Mouse (Mus musculus) stomach, embryonic 14.5 days (tissue): ENCODE results near the gene Rpl32. TPM values are rescaled to one million over a fixed set of nuclear protein-coding genes. Genes with fewer than 3 reads are reported as not detected.

Experiments used
- ATAC-seq: fragments of 200-750 bp; cut with Nextera tagmentation; 2 replicates; pipeline ENCODE4 v1.8.0; 2017; ENCODE audit warnings: low read depth, moderate TSS enrichment; ENCODE audit not compliant: insufficient number of reproducible peaks, insufficient read depth, low FRiP score
- H3K27ac ChIP-seq: fragments of 300-500 bp; sonication (generic); 2 replicates; pipeline ENCODE4 v1.5.1; 2014; ENCODE audit warnings: mild to moderate bottlenecking, low read length, moderate library complexity, mixed read lengths
- H3K27me3 ChIP-seq: fragments of 300-500 bp; sonication (generic); 2 replicates; pipeline ENCODE4 v1.6.1; 2014; ENCODE audit warnings: low read length, control low read depth, mixed read lengths; ENCODE audit not compliant: control insufficient read depth, insufficient read depth
- H3K36me3 ChIP-seq: fragments of 300-500 bp; sonication (generic); 2 replicates; pipeline ENCODE4 v1.6.1; 2014; ENCODE audit warnings: mild to moderate bottlenecking, control low read depth, low read length, moderate library complexity, mixed read lengths; ENCODE audit not compliant: control insufficient read depth, insufficient read depth
- H3K4me1 ChIP-seq: fragments of 300-500 bp; sonication (generic); 2 replicates; pipeline ENCODE4 v1.6.1; 2014; ENCODE audit warnings: low read length, control low read depth, mixed read lengths; ENCODE audit not compliant: control insufficient read depth, insufficient read depth
- H3K4me2 ChIP-seq: fragments of 300-500 bp; sonication (generic); replicated peaks from 2 replicates; pipeline ENCODE4 v1.6.1; 2014; ENCODE audit warnings: low read depth, low read length, control low read depth
- H3K4me3 ChIP-seq: fragments of 300-500 bp; sonication (generic); 2 replicates; pipeline ENCODE4 v1.5.1; 2014; ENCODE audit warnings: low read depth, low read length, control low read depth
- H3K9ac ChIP-seq: fragments of 300-500 bp; sonication (generic); replicated peaks from 2 replicates; pipeline ENCODE4 v1.6.1; 2014; ENCODE audit warnings: low read depth, mild to moderate bottlenecking, control low read depth, low read length, moderate library complexity, mixed read lengths
- H3K9me3 ChIP-seq: fragments of 300-500 bp; sonication (generic); 2 replicates; pipeline ENCODE4 v1.6.1; 2016; ENCODE audit warnings: low read depth, low read length, control low read depth; ENCODE audit not compliant: control insufficient read depth
- WGBS: fragments of 180-500 bp; shearing (Covaris S2); extraction: QIAGEN DNeasy Blood & Tissue Kit; methylation state at CpG from one replicate; pipeline ENCODE4 v1.1.7; 2014; 5-methylcytosine and 5-hydroxymethylcytosine counted together
- polyA plus RNA-seq: library from polyadenylated mRNA; unstranded; fragments of >200 nt; fragmentation: Nextera tagmentation; extraction: Ambion mirVana; gene quantifications from 2 replicates; pipeline ENCODE4 v1.2.1, GENCODE M21; 2014

Gene Rpl32
- polyA plus RNA-seq, 1 experiment from 2014 or later = 2,736 TPM

DNA sequence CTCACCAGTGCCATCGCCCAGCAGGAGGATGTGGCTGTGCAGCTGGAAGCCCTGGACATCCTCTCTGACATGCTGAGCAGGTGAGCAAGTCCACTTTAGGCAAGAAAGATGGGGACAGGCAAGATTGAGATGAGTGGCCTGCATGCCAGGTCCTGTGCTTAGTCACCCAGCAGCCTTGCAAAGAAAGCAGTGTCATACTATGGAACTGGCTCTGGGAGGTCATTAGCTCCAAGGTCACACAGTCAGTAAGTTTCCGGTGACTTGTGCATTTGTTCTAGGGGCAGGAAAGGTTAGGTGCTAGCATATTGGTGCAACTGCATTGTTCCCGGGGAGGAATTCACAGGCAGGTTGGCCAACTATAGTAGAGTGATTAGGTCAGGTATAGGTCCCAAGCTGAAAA lies 25.8 kb downstream of the Rpl32 start:
- no peaks in the 10 kb centered on the region for H3K4me1 ChIP-seq

DNA sequence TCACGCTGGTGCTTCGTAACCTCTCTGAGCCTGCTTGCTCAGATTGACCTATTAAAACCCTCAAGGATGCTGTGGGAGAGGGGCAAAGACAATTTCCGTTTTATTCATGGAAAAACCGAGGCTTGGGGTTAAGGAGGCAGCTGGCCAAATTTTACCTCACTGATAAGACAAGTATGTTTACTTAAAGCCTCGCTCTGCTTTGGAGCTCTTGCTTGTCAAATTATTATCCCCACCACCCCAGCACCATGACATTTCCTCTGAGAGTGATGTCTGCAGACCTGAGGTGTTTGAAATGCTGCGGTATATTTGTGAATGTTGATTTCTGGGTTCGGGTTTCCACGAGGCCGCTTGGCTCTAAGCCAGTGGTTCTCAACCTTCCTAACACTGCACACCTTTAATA lies 32.2 kb downstream of the Rpl32 start:
- Histone ChIP-seq H3K4me1 (peaks cover 16% of the 10 kb centered on the region), H3K4me3 (peak overlapping the region; percentile 69), H3K27me3 (no peaks in the 10 kb centered on the region), H3K4me2 (peak overlapping the region; percentile 88), H3K9me3 (no peaks in the 10 kb centered on the region), H3K36me3 (peaks cover 22% of the 10 kb centered on the region), H3K27ac (no peak overlapping the region), H3K9ac (no peak overlapping the region)
- no peak for ATAC-seq
- WGBS = 18% methylated on average over 9 of the region's 9 CpGs

More for the DNA sequence above, 25.8 kb downstream of the Rpl32 start:
- Histone ChIP-seq H3K36me3 (peaks cover 83% of the 10 kb centered on the region), H3K27ac (no peak overlapping the region), H3K4me3 (no peak overlapping the region), H3K27me3 (no peaks in the 10 kb centered on the region), H3K9ac (no peak overlapping the region), H3K4me2 (no peak overlapping the region), H3K9me3 (no peaks in the 10 kb centered on the region)
- 86% methylated on average over 3 of the region's 3 CpGs for WGBS
- no peak for ATAC-seq

DNA sequence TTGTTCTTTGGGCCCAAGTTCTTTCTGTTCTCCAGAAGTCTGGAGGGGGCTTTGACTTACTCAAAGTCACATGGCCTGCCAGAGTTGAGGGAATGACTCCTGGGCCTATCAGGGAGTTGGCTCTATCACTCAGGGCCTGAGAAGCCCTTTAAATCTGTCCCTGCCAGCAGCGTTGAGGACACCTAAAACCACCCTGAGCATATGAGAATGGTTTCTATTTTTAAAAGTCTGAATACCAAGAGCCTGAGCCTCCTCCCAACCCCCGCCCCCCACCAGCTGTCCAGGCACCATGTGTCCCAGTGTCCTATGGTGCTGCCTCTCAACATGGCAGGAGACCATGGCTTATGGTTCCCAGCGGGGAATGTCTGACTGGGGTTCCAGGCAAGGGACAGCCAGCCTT lies 32.7 kb downstream of the Rpl32 start:
- ATAC-seq = no peak
- no peaks in the 10 kb centered on the region for H3K9me3 ChIP-seq
- peaks cover 16% of the 10 kb centered on the region for H3K4me1 ChIP-seq
- peak overlapping the region; percentile 65 for H3K9ac ChIP-seq
- 35% methylated on average over 3 of the region's 3 CpGs for WGBS
- H3K36me3 ChIP-seq = peaks cover 17% of the 10 kb centered on the region
- H3K4me3 ChIP-seq = peak overlapping the region; percentile 69
- H3K27ac ChIP-seq = peak overlapping the region; percentile 58; the same call in 1 of the 2 replicates
- H3K4me2 ChIP-seq = peak overlapping the region; percentile 88
- H3K27me3 ChIP-seq = no peaks in the 10 kb centered on the region

DNA sequence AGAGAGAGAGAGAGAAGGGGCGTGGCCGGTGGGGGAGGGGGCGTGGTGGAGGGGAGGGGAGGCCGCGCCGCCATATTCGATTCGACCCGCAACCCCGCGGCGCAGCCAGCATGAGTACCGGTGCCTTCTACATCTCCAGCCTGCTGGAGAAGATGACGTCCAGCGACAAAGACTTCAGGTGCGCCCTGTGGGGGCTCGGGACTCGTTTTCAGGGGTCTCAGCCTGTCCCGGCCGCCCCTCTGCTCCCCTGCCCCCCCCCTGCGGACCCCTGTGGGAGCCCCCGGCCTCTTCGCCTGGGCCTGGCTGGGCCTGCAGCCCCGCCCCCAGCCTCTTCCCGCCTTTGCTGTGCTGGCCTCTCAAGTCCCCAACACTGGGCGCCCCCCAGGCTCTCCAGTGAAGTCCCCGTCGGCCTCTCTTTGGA lies 34.0 kb downstream of the Rpl32 start, which contains the start of gene Cand2:
Cand2 (plus strand) TSS at position 38 of the 421 bp plus-strand sequence.
- Histone ChIP-seq H3K9me3 (no peaks in the 10 kb centered on the region), H3K4me1 (peaks cover 16% of the 10 kb centered on the region), H3K9ac (peak within 1 kb of the TSS; percentile 65), H3K36me3 (peaks cover 5% of the 10 kb centered on the region; the same call in 1 of the 2 replicates), H3K27me3 (no peaks in the 10 kb centered on the region), H3K4me2 (peak within 1 kb of the TSS; percentile 88), H3K4me3 (peak within 1 kb of the TSS; percentile 69), H3K27ac (peak within 1 kb of the TSS; percentile 58)
- ATAC-seq = peak; percentile 84
- WGBS = under 1% methylated on average over 15 of the region's 28 CpGs

DNA sequence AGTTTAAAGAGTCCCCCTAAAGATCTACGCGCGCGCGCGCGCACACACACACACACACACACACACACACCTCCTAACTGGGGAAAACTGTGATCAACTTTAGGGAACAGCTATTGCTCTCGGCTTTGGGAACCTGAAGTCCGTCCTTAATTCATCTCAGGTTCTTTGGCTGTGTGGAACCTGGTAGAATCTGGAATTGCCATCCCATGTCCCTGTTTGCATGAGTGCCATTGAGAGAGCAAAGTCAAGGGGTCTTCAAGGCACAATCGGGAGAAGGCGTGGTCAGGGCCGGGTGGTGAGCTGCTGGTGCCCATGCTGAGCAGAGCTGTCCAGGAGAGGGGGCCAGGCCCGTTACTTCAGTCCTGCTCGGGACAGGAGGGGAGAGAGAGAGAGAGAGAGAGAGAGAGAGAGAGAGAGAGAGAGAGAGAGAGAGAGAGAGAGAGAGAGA lies 34.6 kb downstream of the Rpl32 start:
- Histone ChIP-seq H3K27ac (peak overlapping the region; percentile 21; the same call in 1 of the 2 replicates), H3K4me3 (peak overlapping the region; percentile 69; the same call in 1 of the 2 replicates), H3K4me2 (peak overlapping the region; percentile 58), H3K36me3 (0 out of 2 replicates have a peak, but pooled peaks cover 2% of the 10 kb centered on the region), H3K27me3 (no peaks in the 10 kb centered on the region), H3K4me1 (peaks cover 16% of the 10 kb centered on the region), H3K9ac (no peak overlapping the region), H3K9me3 (no peaks in the 10 kb centered on the region)
- peak; percentile 78; the same call in 1 of the 2 replicates for ATAC-seq
- WGBS = under 1% methylated on average over 14 of the region's 14 CpGs

DNA sequence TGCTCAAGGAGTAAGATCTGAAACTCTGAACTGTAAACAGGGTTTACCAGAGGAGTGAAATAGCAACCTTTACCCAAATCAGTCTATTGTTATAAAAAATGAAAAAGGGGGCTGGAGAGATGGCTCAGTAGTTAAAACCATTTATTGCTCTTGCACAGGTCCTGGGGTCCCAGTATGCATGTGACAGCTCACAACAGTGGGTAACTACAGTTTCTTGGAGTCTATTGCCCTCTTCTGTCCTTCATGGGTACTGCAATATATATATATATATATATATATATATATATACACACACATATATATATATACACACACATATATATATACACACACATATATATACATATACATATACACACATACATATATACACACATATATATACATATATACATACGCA lies 35.9 kb downstream of the Rpl32 start:
- H3K4me1 ChIP-seq = peaks cover 19% of the 10 kb centered on the region
- 80% methylated on average over 1 of the region's 1 CpGs for WGBS

DNA sequence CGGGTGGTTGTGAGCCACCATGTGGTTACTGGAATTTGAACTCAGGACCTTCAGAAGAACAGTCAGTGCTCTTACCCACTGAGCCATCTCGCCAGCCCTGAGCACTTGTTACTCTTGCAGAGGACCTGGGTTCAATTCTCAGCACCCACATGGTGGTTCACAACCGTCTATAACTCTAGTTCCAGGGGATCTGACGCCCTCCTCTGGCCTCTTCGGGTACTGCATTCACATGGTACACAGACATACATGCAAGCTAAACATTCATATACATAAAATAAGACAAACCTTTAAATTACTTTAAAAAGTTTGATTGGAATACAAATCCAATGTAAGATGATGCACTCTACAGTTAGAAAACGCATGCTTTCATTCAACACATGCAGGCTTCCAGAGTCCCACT lies 36.3 kb downstream of the Rpl32 start:
- 79% methylated on average over 6 of the region's 6 CpGs for WGBS

More for the DNA sequence above, 35.9 kb downstream of the Rpl32 start:
- H3K27me3 ChIP-seq = no peaks in the 10 kb centered on the region
- H3K9me3 ChIP-seq = no peaks in the 10 kb centered on the region
- H3K4me3 ChIP-seq = no peak overlapping the region
- ATAC-seq = no peak
- no peaks in the 10 kb centered on the region for H3K36me3 ChIP-seq
- H3K9ac ChIP-seq = no peak overlapping the region
- H3K27ac ChIP-seq = no peak overlapping the region
- no peak overlapping the region for H3K4me2 ChIP-seq

DNA sequence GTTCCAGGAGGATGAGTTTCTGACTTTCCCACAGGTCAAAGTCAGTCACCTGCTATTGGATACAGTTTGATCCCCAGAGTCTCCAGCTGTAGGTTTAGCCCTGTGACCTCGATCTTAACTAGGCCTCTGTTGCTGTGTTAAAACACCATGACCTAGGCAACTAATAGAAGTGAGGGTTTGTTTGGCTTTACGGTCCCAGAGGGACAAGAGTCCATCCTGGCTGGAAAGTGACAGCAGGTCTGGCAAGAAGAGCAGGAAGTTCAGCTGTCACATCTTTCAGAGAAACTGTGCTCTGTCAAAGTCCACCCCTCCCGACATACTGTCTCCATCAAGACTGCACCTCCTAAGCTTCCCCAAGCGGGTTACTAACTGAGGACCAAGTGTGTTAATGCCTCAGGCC lies 37.7 kb downstream of the Rpl32 start:
- H3K36me3 ChIP-seq = no peaks in the 10 kb centered on the region
- H3K4me3 ChIP-seq = no peak overlapping the region
- H3K9ac ChIP-seq = no peak overlapping the region
- H3K4me1 ChIP-seq = peaks cover 8% of the 10 kb centered on the region
- H3K27ac ChIP-seq = no peak overlapping the region
- ATAC-seq = no peak
- H3K27me3 ChIP-seq = no peaks in the 10 kb centered on the region
- no peaks in the 10 kb centered on the region for H3K9me3 ChIP-seq
- 62% methylated on average over 4 of the region's 4 CpGs for WGBS
- no peak overlapping the region for H3K4me2 ChIP-seq

More for the DNA sequence above, 36.3 kb downstream of the Rpl32 start:
- H3K27me3 ChIP-seq = no peaks in the 10 kb centered on the region
- H3K27ac ChIP-seq = no peak overlapping the region
- H3K4me2 ChIP-seq = no peak overlapping the region
- no peak overlapping the region for H3K4me3 ChIP-seq
- no peak overlapping the region for H3K9ac ChIP-seq
- no peak for ATAC-seq
- no peaks in the 10 kb centered on the region for H3K9me3 ChIP-seq
- peaks cover 19% of the 10 kb centered on the region for H3K4me1 ChIP-seq
- H3K36me3 ChIP-seq = no peaks in the 10 kb centered on the region
